Mouse (Mus musculus) left cerebral cortex, postnatal 25 days (tissue): Measurements from ENCODE around the gene Hs6st3. TPM values are rescaled to one million over a fixed set of nuclear protein-coding genes. Genes with fewer than 3 reads are reported as not detected.

ENCODE experiments used
- DNase-seq, 2 experiments: peaks; one replicate each; pipeline ENCODE4 v3.0.0; 2022; ENCODE audit warnings: low spot score in 2 of 2, mixed read lengths in 1 of 2
- intact Hi-C: fragments of 180-260 bp; cut with DNase I; formaldehyde crosslinking; loops from one replicate; pipeline ENCODE4 v1.15.1; 2025
- total RNA-seq, 2 experiments: library from RNA; stranded (reverse); gene quantifications; 2 replicates each; pipeline ENCODE4 v1.2.3; 2021

Gene Hs6st3
- total RNA-seq, 2 experiments from 2014 or later = 72.5 to 72.6 TPM

DNA sequence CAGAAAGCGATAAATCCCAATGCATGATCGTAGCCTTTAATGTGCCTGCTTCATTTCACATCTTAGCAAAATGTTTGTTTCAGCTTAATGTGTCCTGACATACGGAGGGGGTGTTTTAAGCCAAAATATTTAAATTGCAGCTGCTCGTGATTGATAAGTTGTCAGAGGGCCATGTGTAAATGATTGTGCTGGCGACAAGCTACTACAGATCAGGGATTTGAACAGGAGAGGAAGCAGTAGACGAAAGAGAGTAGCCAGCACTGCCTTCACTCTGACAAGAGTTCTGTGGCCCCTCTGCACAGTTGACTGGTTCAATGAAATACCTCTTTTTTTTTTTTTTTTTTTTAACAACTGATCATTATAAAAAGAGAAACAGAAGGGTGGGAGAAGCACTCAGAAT, 587.0 kb downstream of the Hs6st3 start:
- intact Hi-C loops = no loop called here
- DNase-seq = no peak

DNA sequence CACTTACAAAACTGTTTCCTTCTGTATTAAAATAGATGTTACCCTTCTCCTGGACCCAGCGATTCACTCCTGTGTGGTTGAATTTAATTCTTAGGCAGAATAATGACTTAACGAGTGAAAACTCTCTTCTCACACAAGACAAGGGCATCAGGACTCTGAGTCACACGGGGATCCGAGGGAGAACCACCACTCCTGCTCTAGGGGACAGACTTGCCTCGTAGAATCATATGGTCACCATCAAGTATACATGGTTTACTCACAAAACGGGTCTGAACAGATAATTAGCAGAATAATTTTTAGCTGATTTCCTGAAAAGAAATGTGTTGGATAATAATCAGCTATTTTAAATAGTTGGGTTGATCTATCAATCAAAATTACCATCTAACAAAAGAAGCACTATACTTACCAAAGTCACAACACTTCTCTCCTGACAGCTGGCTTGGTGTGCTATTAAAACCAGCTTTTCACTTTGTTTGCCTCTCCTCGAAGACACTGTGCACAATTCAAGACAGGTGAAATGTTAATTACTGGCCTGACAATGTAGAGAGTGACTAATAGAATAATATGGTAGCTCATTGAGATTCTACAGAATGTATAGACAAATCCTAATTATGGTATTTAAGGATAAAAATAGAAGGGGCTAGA, 593.4 kb downstream of the Hs6st3 start:
- intact Hi-C loops = no loop called here

DNA sequence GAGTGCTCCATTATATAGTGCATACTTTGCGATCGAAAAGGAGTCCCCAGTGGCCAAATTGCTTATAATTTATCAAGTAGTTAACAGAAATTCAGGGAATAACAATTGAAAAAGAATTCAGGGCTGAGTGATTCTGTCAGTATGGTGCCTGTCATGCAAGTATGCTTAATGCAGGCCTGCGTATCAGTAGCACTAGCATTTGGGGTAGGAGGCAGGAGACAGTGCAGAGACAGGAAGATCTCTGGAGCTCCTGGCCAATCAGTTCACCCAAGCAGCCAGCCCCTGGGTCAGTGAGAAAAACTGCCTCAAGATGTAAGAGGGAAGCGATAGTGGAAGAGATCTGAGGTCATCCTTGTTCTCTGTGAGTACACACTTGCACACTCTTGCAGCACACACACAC, 594.1 kb downstream of the Hs6st3 start:
- intact Hi-C loops = no loop called here
- DNase-seq = no peak

More for the DNA sequence above, 593.4 kb downstream of the Hs6st3 start:
- no peak for DNase-seq

DNA sequence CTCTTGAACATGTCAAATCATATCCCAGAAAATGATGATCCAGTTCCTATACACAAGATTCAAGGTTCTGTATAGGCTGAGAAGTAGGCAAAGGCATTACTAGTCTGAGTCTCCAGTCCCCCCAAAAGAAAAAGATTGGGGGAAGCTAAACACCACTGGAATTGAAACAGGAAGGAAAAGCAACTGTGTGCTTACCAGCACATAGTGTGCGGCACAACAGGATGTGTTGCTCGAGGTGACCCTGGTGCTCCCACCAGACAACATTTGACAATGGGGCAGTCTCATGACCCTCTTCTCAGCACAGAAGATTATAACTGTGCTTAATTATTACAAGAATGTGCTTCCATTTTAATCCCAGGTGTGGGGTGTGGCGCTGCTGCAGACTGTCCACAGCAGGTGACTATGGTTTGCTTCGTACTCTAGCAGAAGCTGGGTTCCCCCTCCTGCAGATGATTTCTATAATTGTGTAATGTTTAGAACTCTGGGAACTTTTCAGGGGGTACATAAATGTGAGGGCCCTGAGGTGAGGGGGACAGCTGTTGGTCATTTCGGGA, 599.3 kb downstream of the Hs6st3 start:
- no peak for DNase-seq
- intact Hi-C loops = no loop called here

DNA sequence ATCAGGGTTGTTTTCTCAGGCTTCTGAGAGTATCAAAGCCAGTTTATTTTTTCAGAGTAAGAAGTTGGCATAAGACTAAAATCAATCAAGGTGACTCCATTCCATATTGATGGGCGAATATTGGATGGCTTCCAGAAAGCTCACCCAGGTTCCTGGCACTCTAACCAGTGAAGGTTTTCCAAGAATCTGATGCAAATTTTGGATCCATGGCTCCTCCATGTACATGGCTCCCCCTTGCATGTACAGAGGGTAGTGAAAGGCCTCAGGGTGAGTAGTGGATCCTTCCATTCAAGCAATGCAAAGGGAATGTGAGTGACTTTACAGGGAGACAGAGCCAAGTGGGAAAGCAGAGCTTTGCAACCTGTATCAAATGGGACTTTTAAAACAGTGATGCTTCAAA, 603.6 kb downstream of the Hs6st3 start:
- DNase-seq = no peak
- intact Hi-C loops = no loop called here

DNA sequence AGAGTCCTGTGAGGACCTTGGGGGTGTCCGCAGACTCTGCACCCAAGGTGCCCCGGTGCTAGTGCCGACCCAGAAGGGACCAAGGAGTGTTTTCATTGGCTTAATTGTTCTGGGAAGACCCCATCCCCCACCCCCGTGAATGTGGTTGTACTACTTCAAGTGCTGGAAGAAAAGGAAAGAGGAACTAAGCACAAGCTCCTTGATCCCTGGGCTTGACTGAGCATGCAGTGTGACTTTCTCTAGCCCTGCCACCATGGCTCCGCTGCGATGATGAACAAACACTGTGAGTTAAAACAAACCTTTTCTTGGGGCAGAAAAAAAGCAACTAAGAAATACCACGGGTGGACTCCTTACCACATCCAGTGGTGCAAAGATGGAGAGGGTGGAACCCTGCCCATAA, 623.2 kb downstream of the Hs6st3 start:
- intact Hi-C loops = no loop called here
- DNase-seq = no peak

DNA sequence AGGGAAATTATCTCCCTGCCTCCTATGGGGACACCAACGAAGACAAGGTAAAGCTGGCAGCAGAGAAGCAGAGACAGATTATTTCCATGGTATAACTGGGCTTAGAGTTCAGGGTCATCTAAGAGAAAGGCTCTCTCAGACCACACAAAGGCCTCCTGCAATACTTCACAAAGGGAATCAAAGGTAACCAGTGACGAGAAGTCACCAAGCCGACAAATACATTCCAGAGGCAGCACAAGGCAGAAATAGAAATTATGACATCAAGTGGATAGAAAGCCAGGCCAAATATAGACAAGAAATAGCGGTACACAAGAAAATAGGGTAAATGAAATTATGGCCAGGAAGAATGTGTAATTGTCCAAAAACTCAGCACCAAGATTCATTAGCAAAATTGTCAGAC, 633.9 kb downstream of the Hs6st3 start:
- DNase-seq = no peak
- intact Hi-C loops = no loop called here

DNA sequence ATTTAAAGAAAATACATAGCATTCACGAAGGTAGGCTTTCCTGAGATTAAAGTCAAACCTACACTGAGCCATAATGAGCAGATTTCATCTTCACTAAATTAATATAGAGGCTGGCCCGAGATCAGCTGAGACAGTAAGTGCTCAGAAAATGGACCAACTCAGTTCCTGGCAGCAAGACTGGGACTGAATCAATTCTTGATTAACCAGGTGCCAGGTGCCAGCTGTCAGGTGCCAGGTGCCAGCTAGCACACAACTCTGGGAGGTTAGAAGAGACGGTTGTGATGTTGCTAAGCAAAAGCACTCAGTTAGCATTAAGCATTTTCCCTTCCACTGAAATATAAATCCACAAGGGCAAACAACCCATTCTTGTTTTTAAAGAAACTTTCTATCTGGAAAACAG, 638.1 kb downstream of the Hs6st3 start:
- no peak for DNase-seq
- intact Hi-C loops = no loop called here

DNA sequence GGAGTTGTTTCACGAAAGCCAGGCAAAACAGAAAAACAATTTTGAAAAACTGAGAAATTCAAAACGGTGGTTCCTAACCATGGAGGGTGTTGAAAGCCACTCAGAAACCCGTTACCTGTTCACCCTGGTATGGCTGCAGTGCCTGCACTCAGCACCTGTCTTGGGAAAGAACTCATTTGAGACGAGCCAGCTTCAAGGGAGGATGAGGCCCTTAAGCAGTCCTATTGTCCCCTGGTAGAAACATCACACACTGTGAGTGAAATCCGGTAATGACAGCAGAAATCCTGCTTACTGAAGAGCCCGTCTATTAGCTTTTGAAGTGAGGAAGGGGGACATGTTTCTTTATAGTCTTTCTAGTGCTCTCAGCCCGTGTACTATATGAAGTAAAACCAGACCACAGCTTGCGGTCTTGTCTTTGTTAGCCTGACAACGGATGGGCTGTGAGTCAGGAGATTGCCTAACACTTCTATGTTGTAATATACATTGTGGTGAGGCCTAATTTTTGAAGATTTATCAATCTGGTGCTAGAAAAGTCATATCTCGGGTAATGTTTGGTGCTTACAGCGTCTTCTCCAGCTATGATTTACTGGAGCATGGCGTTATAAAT, 641.9 kb downstream of the Hs6st3 start:
- no peak for DNase-seq
- intact Hi-C loops = no loop called here

DNA sequence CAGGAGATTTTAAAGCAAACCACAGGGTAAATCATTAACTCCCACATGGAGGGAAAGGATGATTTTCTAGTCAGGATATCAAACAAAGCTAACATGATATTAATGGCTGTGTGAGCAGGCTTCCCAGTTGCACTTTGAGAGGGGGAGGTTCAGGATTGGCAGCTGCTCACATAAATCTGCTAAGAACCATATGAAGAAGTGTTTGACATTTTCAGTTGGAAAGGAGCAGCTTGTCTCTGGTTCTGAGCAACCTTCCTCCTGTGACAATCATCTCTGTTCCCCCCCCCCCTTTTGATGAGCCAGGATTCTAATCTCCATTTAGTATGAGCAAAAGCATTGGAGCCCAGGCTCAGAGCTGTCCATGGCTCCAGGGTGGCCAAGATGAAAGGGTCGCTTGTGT, 643.0 kb downstream of the Hs6st3 start:
- DNase-seq = no peak

DNA sequence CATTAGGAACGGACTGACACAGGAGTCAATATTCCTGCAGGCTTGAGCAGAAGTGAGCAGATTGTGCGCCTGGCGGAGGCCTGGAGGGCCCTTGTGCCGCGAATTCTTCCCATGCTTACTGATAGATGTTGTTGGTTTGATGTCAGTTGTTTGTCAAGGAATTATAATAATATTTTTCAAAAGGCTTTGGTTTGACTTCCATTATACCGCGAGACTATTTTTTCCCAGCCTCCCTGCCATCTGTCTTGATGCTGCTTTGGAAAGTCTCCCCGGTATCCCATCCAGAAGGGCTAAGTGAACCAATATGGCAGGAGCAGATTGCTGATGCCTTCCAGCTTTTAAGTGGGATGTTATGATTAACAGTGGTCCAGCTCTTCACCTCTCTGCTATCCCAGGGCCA, 651.3 kb downstream of the Hs6st3 start:
- intact Hi-C loops = no loop called here
- peak in 1 of 2 experiments; percentile 31 for DNase-seq

More for the DNA sequence above, 643.0 kb downstream of the Hs6st3 start:
- intact Hi-C loops = no loop called here

DNA sequence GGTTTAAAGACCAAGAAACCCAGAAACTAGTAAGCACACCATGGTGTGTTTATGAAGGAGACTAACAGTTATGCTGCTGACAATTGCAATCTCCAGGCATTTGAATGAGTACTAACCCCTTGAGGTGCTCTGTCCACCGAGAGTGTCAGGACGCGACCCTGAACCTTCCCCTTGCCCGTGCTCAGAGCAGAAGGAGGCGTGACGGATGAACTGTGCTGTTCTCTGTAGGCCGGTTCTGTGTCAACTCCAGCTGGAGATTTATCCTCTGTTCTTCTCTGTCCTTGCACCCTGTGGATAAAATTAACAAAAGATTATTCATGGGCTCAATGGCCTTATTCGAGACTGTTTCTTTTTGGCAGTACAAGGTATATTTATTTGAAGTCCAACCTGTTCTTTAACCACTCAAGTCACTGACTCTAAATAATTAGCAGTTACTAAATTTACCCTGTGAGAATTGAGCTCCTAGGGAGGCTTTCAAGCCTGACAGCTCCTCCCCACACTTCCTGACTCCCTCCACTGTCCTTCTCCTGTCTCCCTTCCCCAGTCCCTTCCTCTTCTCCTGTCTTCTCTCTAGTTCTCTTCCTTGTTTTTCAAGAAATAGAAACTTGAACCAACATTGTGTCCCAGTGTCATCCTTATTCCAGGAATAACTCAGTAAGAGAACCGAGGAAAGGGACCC, 659.2 kb downstream of the Hs6st3 start:
- intact Hi-C loops = loop anchor here (5.0 kb wide), 1 partner anchor 60 kb away; no protein-coding TSS in a partner anchor
- peak in 1 of 2 experiments; percentile 39 for DNase-seq

DNA sequence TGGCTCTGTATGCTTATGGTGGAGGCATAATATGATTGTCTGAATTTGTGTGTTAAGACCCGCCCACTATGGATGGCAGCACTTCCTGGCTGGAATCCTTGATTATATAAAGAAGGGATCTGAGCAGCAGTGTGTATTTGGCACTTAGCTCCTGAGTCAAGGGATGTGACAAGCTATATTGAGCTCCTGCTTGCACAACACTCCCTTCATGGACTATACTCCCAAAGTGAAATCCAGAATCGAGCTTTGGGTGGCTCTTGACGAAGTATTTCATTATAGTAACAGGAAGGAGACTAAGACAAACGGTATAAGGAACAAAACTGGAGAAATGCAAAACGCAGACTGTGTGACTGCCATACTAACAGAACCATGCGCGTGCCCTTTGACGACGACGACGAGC, 660.4 kb downstream of the Hs6st3 start:
- intact Hi-C loops = loop anchor here (5.0 kb wide), 1 partner anchor 59 kb away; no protein-coding TSS in a partner anchor
- DNase-seq = peak in 1 of 2 experiments; percentile 90

DNA sequence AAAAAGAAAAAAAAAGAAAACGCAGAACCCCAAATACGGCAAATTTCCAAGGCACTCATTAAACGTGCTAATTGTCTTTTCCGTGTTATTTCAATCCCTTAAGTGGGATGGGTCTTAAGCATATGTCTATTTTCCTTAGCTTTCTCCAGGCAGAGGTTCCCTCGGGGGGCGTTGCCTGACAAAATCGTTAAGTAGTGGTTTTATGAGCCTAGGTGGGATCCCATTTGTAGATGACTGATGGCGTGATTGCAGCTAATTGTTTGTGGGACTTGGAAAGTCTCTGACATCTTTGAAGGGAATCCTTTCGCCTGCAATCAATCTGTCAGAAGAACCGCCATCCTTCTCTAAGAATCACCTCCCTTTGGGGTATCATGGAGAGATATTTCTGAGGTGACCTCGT, 662.7 kb downstream of the Hs6st3 start:
- intact Hi-C loops = no loop called here
- no peak for DNase-seq

DNA sequence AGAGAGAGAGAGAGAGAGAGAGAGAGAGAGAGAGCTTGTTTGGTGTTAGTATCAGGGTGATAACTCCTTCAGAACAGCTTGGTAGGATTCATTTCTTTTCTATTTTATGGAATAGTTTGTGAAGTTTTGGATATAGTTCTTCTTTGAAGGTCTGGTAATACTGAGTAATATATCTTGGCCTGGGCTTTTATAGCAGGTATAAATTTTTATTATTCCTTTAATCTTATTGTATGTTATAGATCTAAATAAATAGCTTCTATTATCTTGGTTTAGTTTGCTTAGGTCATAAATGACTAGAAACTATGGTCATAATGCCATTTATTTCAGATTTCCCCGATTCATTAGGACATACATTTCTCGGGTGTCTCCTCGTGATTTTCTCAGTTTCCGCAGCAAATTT, 675.8 kb downstream of the Hs6st3 start:
- intact Hi-C loops = no loop called here
- DNase-seq = no peak

DNA sequence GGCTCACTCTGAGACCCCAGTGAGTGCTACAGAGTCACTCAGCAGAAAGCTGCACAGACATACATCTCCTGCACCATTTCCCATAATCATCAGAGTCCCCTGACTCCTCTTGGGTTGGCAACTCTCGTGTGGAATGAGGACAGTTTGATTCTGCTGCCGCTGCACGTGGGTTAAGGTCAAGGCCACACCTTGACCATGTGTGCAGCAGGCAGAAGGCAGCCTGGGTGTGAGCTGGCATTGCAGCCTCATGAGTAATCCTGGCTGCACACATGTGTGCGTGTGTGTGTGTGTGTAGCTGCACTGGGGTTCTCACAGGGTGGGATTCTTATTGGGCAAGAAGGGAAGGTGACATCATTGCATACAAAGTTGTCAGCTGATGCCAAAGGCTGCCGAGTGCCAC, 677.5 kb downstream of the Hs6st3 start:
- DNase-seq = no peak
- intact Hi-C loops = no loop called here

DNA sequence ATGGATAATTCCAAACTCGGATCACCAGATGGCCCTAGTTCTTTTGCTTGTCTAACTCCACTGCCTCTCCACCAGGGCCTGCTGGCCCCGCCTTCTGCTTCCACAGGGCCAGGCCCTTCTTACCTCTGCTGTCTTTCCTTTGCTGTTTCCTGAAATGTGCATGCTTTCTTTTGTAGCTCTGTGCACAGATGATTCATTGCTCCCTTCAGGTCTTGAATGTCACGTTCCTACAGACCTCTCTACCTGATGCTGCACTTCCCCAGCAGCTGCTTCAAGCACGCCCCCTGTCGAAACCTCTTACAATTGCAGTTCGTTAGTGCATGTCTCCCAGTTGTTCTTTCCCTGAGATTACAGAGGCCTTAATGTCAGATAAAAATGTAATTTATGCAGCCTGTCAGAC, 682.4 kb downstream of the Hs6st3 start:
- no peak for DNase-seq
- intact Hi-C loops = no loop called here

DNA sequence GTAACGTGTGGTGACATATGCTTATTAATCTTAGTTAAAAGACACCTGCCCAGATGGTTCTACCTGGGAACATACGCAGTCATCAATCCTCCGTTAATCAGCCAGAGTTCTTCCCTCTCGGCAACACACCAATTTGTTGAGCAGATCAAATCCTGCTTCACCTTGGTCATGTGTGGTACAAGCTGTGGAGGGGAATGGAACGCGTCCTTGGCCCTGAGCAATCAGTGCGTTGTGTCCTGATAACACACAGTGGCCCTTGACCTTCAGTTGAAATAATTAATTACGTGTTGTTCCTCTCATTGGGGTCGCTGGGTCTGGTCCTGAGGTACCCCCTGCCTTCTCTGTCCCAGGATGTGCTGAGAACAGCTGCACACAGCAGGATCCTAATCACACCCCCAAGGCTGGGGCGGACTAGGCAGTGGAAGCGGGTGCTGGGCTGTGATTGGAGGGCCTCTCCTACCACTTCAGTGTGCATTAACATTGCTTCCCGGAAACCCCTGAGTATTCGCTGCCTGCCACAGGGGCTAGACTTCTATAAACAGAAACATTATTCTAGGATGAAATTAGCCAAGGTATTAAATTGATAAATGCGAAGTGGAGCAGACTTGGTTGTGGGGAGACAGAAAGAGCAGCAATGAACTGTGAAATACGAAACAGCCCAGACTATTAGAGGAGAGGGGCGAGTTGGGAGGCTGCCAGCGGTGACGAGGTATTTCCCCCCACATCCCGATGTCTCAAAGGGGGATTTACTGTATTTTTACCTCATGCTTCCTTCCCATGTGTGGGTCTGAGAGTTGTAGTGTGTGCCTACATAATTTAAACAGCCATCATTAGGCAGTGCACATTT, 693.2 kb downstream of the Hs6st3 start:
- intact Hi-C loops = no loop called here
- DNase-seq = no peak

DNA sequence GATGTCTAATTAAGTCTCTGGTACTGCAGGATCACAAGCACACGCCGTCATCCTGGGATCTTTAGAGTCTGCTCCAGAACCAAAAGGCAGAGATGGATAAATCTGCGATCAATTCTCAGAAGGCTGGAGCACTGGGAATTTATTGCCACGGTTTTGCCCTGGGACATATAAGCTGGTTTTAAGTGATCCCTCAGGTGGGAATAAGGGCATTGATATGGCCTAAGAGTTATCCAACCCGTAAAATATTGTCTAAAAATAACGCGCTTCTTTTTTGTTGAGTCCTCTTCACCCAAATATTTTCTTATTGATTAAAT, 693.8 kb downstream of the Hs6st3 start:
- no peak for DNase-seq
- intact Hi-C loops = no loop called here

DNA sequence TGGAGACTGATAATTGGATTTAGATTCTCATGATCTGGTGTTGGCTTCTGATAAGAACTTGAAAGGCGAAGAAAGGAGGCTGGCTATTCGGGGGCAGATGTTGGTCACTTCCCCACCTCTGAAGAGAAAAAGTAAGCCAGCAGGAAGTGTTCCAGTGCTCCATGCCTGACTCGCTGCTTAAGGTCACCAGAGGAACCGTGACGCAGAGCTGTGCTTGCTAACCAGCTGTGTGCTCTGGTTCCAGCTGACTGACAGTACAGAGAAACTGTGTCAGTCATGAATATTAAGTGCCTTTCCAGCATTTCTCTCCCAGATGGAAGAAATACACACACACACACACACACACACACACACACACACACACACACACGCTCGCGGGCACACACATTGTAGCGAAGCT, 694.8 kb downstream of the Hs6st3 start:
- DNase-seq = no peak
- intact Hi-C loops = no loop called here
